Comparison of ENCODE assay signal across 12 mouse cellular contexts in the genomic region with DNA sequence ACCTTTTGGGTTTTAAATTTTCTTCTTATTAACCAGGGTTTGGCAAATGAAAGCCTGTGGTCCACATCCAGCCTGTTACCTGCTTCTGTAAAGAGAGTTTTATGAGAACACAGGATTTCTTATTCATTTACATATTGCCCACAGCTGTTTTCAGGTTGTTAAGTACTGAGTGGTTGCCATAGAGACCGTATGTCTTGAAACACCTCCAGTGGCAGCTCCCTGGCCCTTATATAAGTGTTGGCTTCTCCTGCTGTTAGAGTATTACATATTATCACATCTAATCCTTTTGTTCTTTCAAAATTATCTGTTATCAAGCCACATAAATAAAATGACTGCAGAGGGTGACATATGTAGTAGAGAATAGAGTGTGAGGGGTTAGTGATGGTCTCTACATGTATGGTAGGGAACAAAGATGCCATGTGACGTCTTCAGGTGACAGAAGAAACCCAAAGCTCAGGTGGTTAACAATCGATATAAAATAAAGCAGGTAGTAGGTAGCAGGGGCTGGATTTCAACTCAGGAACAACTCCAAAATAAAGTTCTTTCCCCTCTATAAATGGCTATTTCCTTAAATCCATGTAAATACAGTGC.
DNase-seq lines count a peak whose midpoint lies in the region; ATAC-seq and TF ChIP-seq lines count a peak whose summit lies in the region.
"Had no signal": no experiment of that assay in that cellular context is flagged by ENCODE, and none has a peak within 500 bp of the region (broad histone marks: within the 10 kb centered on the region; RNA-seq: fewer than 3 reads in every experiment).

No protein-coding gene starts in this region.

- no peak overlapping the region for H3K4me2 ChIP-seq in heart, embryonic 15.5 days
- no peak overlapping the region for H3K4me2 ChIP-seq in midbrain, embryonic 12.5 days (replicated peaks)
- no peak overlapping the region for H3K4me2 ChIP-seq in midbrain, embryonic 11.5 days
- H3K4me2 ChIP-seq in forebrain, embryonic 14.5 days (ENCODE audit: low read length): no peak overlapping the region
- H3K4me2 ChIP-seq in midbrain, postnatal 0 days (ENCODE audit: low read depth, low read length, poor library complexity, severe bottlenecking): no peak overlapping the region

- WGBS in heart, embryonic 15.5 days: 71% methylated on average over 3 of the region's 3 CpGs
- WGBS in midbrain, embryonic 12.5 days: 86% methylated on average over 3 of the region's 3 CpGs
- 87% methylated on average over 3 of the region's 3 CpGs for WGBS in midbrain, embryonic 11.5 days
- 87% methylated on average over 3 of the region's 3 CpGs for WGBS in forebrain, embryonic 14.5 days
- 61% methylated on average over 3 of the region's 3 CpGs for WGBS in midbrain, postnatal 0 days

- H3K9me3 ChIP-seq in heart, embryonic 15.5 days (replicated peaks): no peaks in the 10 kb centered on the region
- H3K9me3 ChIP-seq in midbrain, embryonic 12.5 days: no peaks in the 10 kb centered on the region
- H3K9me3 ChIP-seq in midbrain, embryonic 11.5 days (ENCODE audit: control insufficient read depth, low read length): no peaks in the 10 kb centered on the region
- no peaks in the 10 kb centered on the region for H3K9me3 ChIP-seq in forebrain, embryonic 14.5 days (replicated peaks; ENCODE audit: control insufficient read depth, low read length)
- no peaks in the 10 kb centered on the region for H3K9me3 ChIP-seq in midbrain, postnatal 0 days (ENCODE audit: low read length)
- H3K9me3 ChIP-seq: G1E had no signal

- no peaks in the 10 kb centered on the region for H3K36me3 ChIP-seq in heart, embryonic 15.5 days
- H3K36me3 ChIP-seq in midbrain, embryonic 12.5 days: peaks cover 15% of the 10 kb centered on the region; the same call in 1 of the 2 replicates
- H3K36me3 ChIP-seq in midbrain, embryonic 11.5 days (ENCODE audit: control insufficient read depth, insufficient read depth, low read length): no peaks in the 10 kb centered on the region
- H3K36me3 ChIP-seq in forebrain, embryonic 14.5 days (ENCODE audit: control insufficient read depth, insufficient read depth, low read length): peaks cover 10% of the 10 kb centered on the region
- H3K36me3 ChIP-seq in midbrain, postnatal 0 days (ENCODE audit: insufficient read depth, low read length): 0 out of 2 replicates have a peak, but pooled peaks cover 7% of the 10 kb centered on the region

- TF ChIP-seq CTCF in midbrain, postnatal 0 days (IDR thresholded peaks at IDR 0.05): no peak

- H3K4me3 ChIP-seq in heart, embryonic 15.5 days: no peak overlapping the region
- no peak overlapping the region for H3K4me3 ChIP-seq in midbrain, embryonic 12.5 days
- no peak overlapping the region for H3K4me3 ChIP-seq in midbrain, embryonic 11.5 days (ENCODE audit: low read depth, low read length)
- H3K4me3 ChIP-seq in forebrain, embryonic 14.5 days (ENCODE audit: low read depth, low read length): no peak overlapping the region
- H3K4me3 ChIP-seq in midbrain, postnatal 0 days (ENCODE audit: low read depth, low read length): no peak overlapping the region

- peaks cover 14% of the 10 kb centered on the region for H3K4me1 ChIP-seq in heart, embryonic 15.5 days (replicated peaks)
- peaks cover 6% of the 10 kb centered on the region for H3K4me1 ChIP-seq in midbrain, embryonic 12.5 days
- H3K4me1 ChIP-seq in midbrain, embryonic 11.5 days (ENCODE audit: control insufficient read depth, insufficient read depth, low read length): peaks cover 4% of the 10 kb centered on the region; the same call in 1 of the 2 replicates
- H3K4me1 ChIP-seq in forebrain, embryonic 14.5 days (ENCODE audit: control insufficient read depth, insufficient read depth, low read length): no peaks in the 10 kb centered on the region
- H3K4me1 ChIP-seq in midbrain, postnatal 0 days (ENCODE audit: insufficient read depth, low read length): 0 out of 2 replicates have a peak, but pooled peaks cover 4% of the 10 kb centered on the region

- no peaks in the 10 kb centered on the region for H3K27me3 ChIP-seq in heart, embryonic 15.5 days
- no peaks in the 10 kb centered on the region for H3K27me3 ChIP-seq in midbrain, embryonic 12.5 days
- no peaks in the 10 kb centered on the region for H3K27me3 ChIP-seq in midbrain, embryonic 11.5 days (ENCODE audit: control insufficient read depth, insufficient read depth, low read length)
- H3K27me3 ChIP-seq in forebrain, embryonic 14.5 days (replicated peaks; ENCODE audit: control insufficient read depth, insufficient read depth, low read length): no peaks in the 10 kb centered on the region
- no peaks in the 10 kb centered on the region for H3K27me3 ChIP-seq in midbrain, postnatal 0 days (ENCODE audit: insufficient read depth, low read length)

- H3K9ac ChIP-seq in heart, embryonic 15.5 days: no peak overlapping the region
- no peak overlapping the region for H3K9ac ChIP-seq in midbrain, embryonic 12.5 days (replicated peaks)
- no peak overlapping the region for H3K9ac ChIP-seq in midbrain, embryonic 11.5 days (ENCODE audit: low read length)
- H3K9ac ChIP-seq in forebrain, embryonic 14.5 days (ENCODE audit: low read length): no peak overlapping the region
- no peak overlapping the region for H3K9ac ChIP-seq in midbrain, postnatal 0 days (replicated peaks; ENCODE audit: low read length, poor library complexity, severe bottlenecking)

- ATAC-seq in heart, embryonic 15.5 days (replicated peaks; ENCODE audit: insufficient number of reproducible peaks, insufficient read depth, low FRiP score, low read depth): no peak
- peak; percentile 60; the same call in 1 of the 2 replicates for ATAC-seq in midbrain, embryonic 12.5 days (ENCODE audit: low FRiP score, low read depth)
- ATAC-seq in midbrain, embryonic 11.5 days (ENCODE audit: low FRiP score): no peak
- peak; percentile 73 for ATAC-seq in forebrain, embryonic 14.5 days
- ATAC-seq in midbrain, postnatal 0 days (ENCODE audit: low FRiP score): peak; percentile 59; the same call in 1 of the 2 replicates
- ATAC-seq in inflammation-experienced regulatory T-cells, adult 6 months: no peak

- no peak for DNase-seq in heart, adult 9 months (ENCODE audit: low spot score in 2 of 2)
- no peak for DNase-seq in midbrain, embryonic 11.5 days (ENCODE audit: low spot score, missing footprints)
- DNase-seq in forebrain, embryonic 14.5 days (ENCODE audit: low spot score): peak; percentile 47
- peak; percentile 54 for DNase-seq in midbrain, postnatal 0 days (ENCODE audit: low spot score)
- no peak for DNase-seq in gastrocnemius, adult 18-20 months (ENCODE audit: low spot score)
- DNase-seq: cerebellum, postnatal 25 days; kidney, postnatal 25 days; lung, adult 18-20 months had no signal

- peak overlapping the region; percentile 65 for H3K27ac ChIP-seq in heart, embryonic 15.5 days
- H3K27ac ChIP-seq in midbrain, embryonic 12.5 days (replicated peaks): 0 out of 2 replicates have a peak overlapping the region, but pooled peaks have one; percentile 20
- no peak overlapping the region for H3K27ac ChIP-seq in midbrain, embryonic 11.5 days (ENCODE audit: low read depth, low read length)
- H3K27ac ChIP-seq in forebrain, embryonic 14.5 days (ENCODE audit: low read depth, low read length): peak overlapping the region; percentile 30; the same call in 1 of the 2 replicates
- H3K27ac ChIP-seq in midbrain, postnatal 0 days (ENCODE audit: low read depth, low read length): peak overlapping the region; percentile 68; the same call in 1 of the 2 replicates

Comparison
In these comparisons a context has a peak if more than half of its experiments do, and no peak if none do; other contexts are left out.
1. ATAC-seq: peak in midbrain, embryonic 12.5 days (single experiment), forebrain, embryonic 14.5 days (single experiment) and midbrain, postnatal 0 days (single experiment); none in heart, embryonic 15.5 days (single experiment), midbrain, embryonic 11.5 days (single experiment) and inflammation-experienced regulatory T-cells, adult 6 months (single experiment).
2. DNase-seq: peak in forebrain, embryonic 14.5 days (single experiment) and midbrain, postnatal 0 days (single experiment); none in heart, adult 9 months (0 of 2), midbrain, embryonic 11.5 days (single experiment) and gastrocnemius, adult 18-20 months (single experiment).